Mouse (Mus musculus): ENCODE measurements around the gene Senp7. TPM values are rescaled to one million over a fixed set of nuclear protein-coding genes. Genes with fewer than 3 reads are reported as not detected.
"Not testable (repeated sequence)": the region's sequence is repeated elsewhere in the genome, so short reads cannot be mapped to it uniquely, and the experiment has no call there.

Gene Senp7
- polyA plus RNA-seq, 1 experiment = not detected

- no peak overlapping the region for H3K4me3 ChIP-seq (ENCODE audit: insufficient read depth, low read depth, low read length)
- H3K27ac ChIP-seq (ENCODE audit: insufficient read depth, low read depth, low read length) = no peak overlapping the region
- TF ChIP-seq CTCF (IDR thresholded peaks at IDR 0.05; ENCODE audit: insufficient read depth, low read depth, low read length) (no peak), POLR2A (IDR thresholded peaks at IDR 0.05; ENCODE audit: insufficient read depth, low read depth, low read length) (no peak)
- 68% methylated on average over 3 of the region's 3 CpGs for WGBS
- no peaks in the 10 kb centered on the region for H3K4me1 ChIP-seq (ENCODE audit: control insufficient read depth, insufficient read depth, low read length)
Observed at GRCm38 (mm10) chr16:56115706-56116105, 67.6 kb downstream of the Senp7 start.

GRCm38 (mm10) chr16:56116155-56116554 is 68.0 kb downstream of the Senp7 start:
- 84% methylated on average over 5 of the region's 5 CpGs for WGBS
- H3K4me1 ChIP-seq (ENCODE audit: control insufficient read depth, insufficient read depth, low read length) = no peaks in the 10 kb centered on the region
- no peak overlapping the region for H3K4me3 ChIP-seq (ENCODE audit: insufficient read depth, low read depth, low read length)
- H3K27ac ChIP-seq (ENCODE audit: insufficient read depth, low read depth, low read length) = no peak overlapping the region
- TF ChIP-seq POLR2A (IDR thresholded peaks at IDR 0.05; ENCODE audit: insufficient read depth, low read depth, low read length) = no peak
- no peak for TF ChIP-seq CTCF (IDR thresholded peaks at IDR 0.05; ENCODE audit: insufficient read depth, low read depth, low read length)

- Histone ChIP-seq H3K27ac (ENCODE audit: insufficient read depth, low read depth, low read length) (no peak overlapping the region), H3K4me1 (ENCODE audit: control insufficient read depth, insufficient read depth, low read length) (no peaks in the 10 kb centered on the region), H3K4me3 (ENCODE audit: insufficient read depth, low read depth, low read length) (no peak overlapping the region)
- WGBS = 93% methylated on average over 10 of the region's 10 CpGs
- TF ChIP-seq POLR2A (IDR thresholded peaks at IDR 0.05; ENCODE audit: insufficient read depth, low read depth, low read length) = no peak
Observed at GRCm38 (mm10) chr16:56117327-56118180, 69.4 kb downstream of the Senp7 start.

GRCm38 (mm10) chr16:56122517-56122916 is 74.4 kb downstream of the Senp7 start:
- 89% methylated on average over 5 of the region's 5 CpGs for WGBS
- Histone ChIP-seq H3K4me3 (ENCODE audit: insufficient read depth, low read depth, low read length) (no peak overlapping the region), H3K4me1 (ENCODE audit: control insufficient read depth, insufficient read depth, low read length) (no peaks in the 10 kb centered on the region), H3K27ac (ENCODE audit: insufficient read depth, low read depth, low read length) (no peak overlapping the region)
- TF ChIP-seq POLR2A (IDR thresholded peaks at IDR 0.05; ENCODE audit: insufficient read depth, low read depth, low read length) = no peak
- no peak for TF ChIP-seq CTCF (IDR thresholded peaks at IDR 0.05; ENCODE audit: insufficient read depth, low read depth, low read length)

GRCm38 (mm10) chr16:56124045-56124444 is 75.9 kb downstream of the Senp7 start:
- Histone ChIP-seq H3K4me1 (ENCODE audit: control insufficient read depth, insufficient read depth, low read length) (no peaks in the 10 kb centered on the region), H3K4me3 (ENCODE audit: insufficient read depth, low read depth, low read length) (no peak overlapping the region), H3K27ac (ENCODE audit: insufficient read depth, low read depth, low read length) (no peak overlapping the region)
- 94% methylated on average over 3 of the region's 3 CpGs for WGBS
- TF ChIP-seq POLR2A (IDR thresholded peaks at IDR 0.05; ENCODE audit: insufficient read depth, low read depth, low read length) = no peak
- no peak for TF ChIP-seq CTCF (IDR thresholded peaks at IDR 0.05; ENCODE audit: insufficient read depth, low read depth, low read length)

GRCm38 (mm10) chr16:56131666-56132065 is 83.5 kb downstream of the Senp7 start:
- 30% methylated on average over 3 of the region's 3 CpGs for WGBS

GRCm38 (mm10) chr16:56134149-56134548 is 86.0 kb downstream of the Senp7 start:
- Histone ChIP-seq H3K4me1 (ENCODE audit: control insufficient read depth, insufficient read depth, low read length) (no peaks in the 10 kb centered on the region), H3K4me3 (ENCODE audit: insufficient read depth, low read depth, low read length) (no peak overlapping the region), H3K27ac (ENCODE audit: insufficient read depth, low read depth, low read length) (no peak overlapping the region)
- no peak for TF ChIP-seq POLR2A (IDR thresholded peaks at IDR 0.05; ENCODE audit: insufficient read depth, low read depth, low read length)
- no peak for TF ChIP-seq CTCF (IDR thresholded peaks at IDR 0.05; ENCODE audit: insufficient read depth, low read depth, low read length)
- 35% methylated on average over 4 of the region's 4 CpGs for whole genome bisulfite sequencing

More at GRCm38 (mm10) chr16:56131666-56132065, 83.5 kb downstream of the Senp7 start:
- Histone ChIP-seq H3K4me3 (ENCODE audit: insufficient read depth, low read depth, low read length) (no peak overlapping the region), H3K4me1 (ENCODE audit: control insufficient read depth, insufficient read depth, low read length) (no peaks in the 10 kb centered on the region), H3K27ac (ENCODE audit: insufficient read depth, low read depth, low read length) (no peak overlapping the region)
- no peak for TF ChIP-seq POLR2A (IDR thresholded peaks at IDR 0.05; ENCODE audit: insufficient read depth, low read depth, low read length)
- TF ChIP-seq CTCF (IDR thresholded peaks at IDR 0.05; ENCODE audit: insufficient read depth, low read depth, low read length) = no peak

GRCm38 (mm10) chr16:56137672-56138071 is 89.5 kb downstream of the Senp7 start:
- not testable (repeated sequence) for H3K4me3 ChIP-seq (ENCODE audit: insufficient read depth, low read depth, low read length); H3K27ac ChIP-seq (ENCODE audit: insufficient read depth, low read depth, low read length); H3K4me1 ChIP-seq (ENCODE audit: control insufficient read depth, insufficient read depth, low read length)
- WGBS = 94% methylated on average over 5 of the region's 5 CpGs

GRCm38 (mm10) chr16:56139921-56140320 is 91.8 kb downstream of the Senp7 start:
- 92% methylated on average over 3 of the region's 3 CpGs for WGBS
- H3K4me3 ChIP-seq (ENCODE audit: insufficient read depth, low read depth, low read length) = no peak overlapping the region
- TF ChIP-seq CTCF (IDR thresholded peaks at IDR 0.05; ENCODE audit: insufficient read depth, low read depth, low read length) = no peak
- TF ChIP-seq POLR2A (IDR thresholded peaks at IDR 0.05; ENCODE audit: insufficient read depth, low read depth, low read length) = no peak
- H3K4me1 ChIP-seq (ENCODE audit: control insufficient read depth, insufficient read depth, low read length) = no peaks in the 10 kb centered on the region
- no peak overlapping the region for H3K27ac ChIP-seq (ENCODE audit: insufficient read depth, low read depth, low read length)
